Mouse (Mus musculus): ENCODE measurements around the gene B430218F22Rik. TPM values are rescaled to one million over a fixed set of nuclear protein-coding genes. Genes with fewer than 3 reads are reported as not detected.
"Not testable (repeated sequence)": the region's sequence is repeated elsewhere in the genome, so short reads cannot be mapped to it uniquely, and the experiment has no call there.

The B430218F22Rik gene
- total RNA-seq (2015) = not detected in 2 replicates
- total RNA-seq (2017) = 0.14 and 0.33 TPM in 2 replicates

DNA sequence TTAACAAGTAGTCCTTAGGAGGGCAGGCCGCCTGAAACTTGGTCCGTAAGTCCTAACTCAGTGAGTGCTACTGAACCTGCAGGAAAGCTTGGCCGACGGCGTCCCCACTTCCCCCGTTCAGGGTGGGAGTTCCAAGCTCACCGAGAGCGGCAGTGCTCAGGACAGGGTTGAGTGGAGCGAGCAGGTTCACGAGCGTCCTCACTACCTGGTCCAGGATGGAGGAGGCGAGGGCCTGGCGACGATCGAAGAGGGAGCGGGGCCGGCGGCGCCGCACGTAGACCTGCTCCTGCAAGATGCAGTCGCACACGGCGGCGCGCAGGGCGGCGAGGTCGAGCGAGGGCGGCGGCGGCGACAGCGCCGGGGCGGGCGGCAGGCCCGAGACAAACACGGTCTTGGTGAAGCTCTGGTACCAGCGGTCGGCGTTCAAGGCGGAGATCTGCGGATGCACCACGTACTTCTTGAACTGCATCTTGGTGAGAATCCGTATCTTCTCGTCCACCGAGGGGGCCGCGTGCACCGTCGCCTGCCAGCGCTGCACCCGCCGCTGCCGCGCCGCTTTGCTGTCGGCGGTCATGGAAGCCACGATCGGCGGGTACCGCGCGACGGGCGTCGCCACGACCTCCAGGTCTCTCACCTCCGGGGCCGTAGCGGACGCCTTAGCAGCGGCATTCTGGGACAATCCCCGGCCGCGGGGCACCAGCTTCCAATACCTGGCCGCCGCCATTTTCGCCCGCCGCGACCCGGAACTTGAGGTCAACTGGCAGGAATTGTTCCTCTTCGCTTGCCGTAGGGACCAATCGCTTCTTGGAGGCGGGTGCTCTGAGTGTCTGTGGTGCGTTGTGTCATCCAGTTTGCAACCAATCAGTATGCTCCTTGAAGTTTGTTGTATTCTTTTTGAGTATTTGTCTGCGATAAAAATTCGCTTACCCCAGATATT, at the start of gene B430218F22Rik, which contains the start of gene Mrps30:
Gene B430218F22Rik (plus strand): TSS at position 120 of the 937 bp plus-strand sequence.
Gene Mrps30 (minus strand): TSS at position 742 of the 937 bp plus-strand sequence.
- ATAC-seq (replicated peaks; ENCODE audit: poor library complexity) = peak; percentile 98

DNA sequence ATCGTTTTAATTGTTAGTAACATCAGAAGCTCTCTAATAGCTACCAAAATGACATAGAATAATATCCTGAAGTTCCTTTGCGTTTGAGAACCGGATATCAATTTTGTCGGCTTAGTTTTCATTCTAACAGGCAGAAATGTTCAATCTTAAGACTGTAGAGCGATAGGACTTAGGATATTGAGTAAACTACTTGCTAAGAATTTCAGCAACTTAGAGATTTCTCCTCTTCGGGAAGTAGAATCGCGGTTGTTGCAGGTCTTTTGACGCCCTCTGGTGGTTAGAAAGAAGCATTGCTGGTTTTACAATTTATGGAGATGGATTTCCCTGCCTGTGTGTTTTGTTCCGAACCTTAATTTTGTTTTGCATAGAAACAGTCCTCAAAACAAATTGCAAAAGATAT, 36.2 kb upstream of the B430218F22Rik start:
- ATAC-seq (replicated peaks; ENCODE audit: poor library complexity) = peak; percentile 93

- no peak for ATAC-seq (replicated peaks; ENCODE audit: poor library complexity)
Observed at GRCm38 (mm10) chr13:118350870-118351269, 35.6 kb upstream of the B430218F22Rik start.

GRCm38 (mm10) chr13:118363342-118363741, 23.1 kb upstream of the B430218F22Rik start:
- ATAC-seq (replicated peaks; ENCODE audit: poor library complexity) = no peak

DNA sequence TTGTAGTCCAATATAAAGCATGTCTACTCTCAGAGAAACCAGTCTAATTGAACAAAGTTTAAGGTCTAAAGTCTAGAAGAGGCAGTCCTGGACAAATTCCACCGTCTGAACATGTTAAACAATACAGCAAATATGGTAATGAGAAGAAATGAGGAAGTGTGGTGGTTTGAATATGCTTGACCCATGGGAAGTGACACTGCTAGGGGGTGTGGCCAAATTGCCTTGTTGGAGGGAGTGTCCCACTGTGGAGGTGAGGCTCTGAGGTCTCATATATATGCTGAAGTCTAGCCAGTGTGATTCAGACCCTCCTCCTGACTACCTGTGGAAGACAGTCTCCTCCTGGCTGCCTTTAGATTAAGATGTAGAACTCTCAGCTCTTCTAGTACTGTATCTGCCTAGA, 20.7 kb upstream of the B430218F22Rik start:
- ATAC-seq (replicated peaks; ENCODE audit: poor library complexity) = peak; percentile 78

- ATAC-seq (replicated peaks; ENCODE audit: poor library complexity) = no peak
Observed at GRCm38 (mm10) chr13:118372871-118373270, 13.6 kb upstream of the B430218F22Rik start.

DNA sequence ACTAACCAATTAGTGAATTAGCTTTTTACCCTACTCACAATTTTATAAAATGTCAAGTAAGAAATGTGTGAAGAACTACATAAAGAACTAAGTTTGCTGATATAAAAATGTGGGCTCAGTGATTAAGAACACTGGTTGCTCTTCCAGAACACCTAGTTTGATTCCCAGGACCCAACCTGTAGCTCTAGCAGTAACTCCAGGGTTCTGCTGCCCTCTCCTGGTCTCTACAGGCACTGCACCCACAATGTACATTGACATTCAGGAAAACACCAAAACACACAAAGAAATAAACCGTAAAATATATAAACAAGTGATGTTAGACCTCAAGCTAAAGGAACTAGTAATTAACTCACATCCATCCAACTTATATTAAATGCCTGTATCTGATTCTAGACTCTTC, 7.3 kb upstream of the B430218F22Rik start:
- peak; percentile 95 for ATAC-seq (replicated peaks; ENCODE audit: poor library complexity)

DNA sequence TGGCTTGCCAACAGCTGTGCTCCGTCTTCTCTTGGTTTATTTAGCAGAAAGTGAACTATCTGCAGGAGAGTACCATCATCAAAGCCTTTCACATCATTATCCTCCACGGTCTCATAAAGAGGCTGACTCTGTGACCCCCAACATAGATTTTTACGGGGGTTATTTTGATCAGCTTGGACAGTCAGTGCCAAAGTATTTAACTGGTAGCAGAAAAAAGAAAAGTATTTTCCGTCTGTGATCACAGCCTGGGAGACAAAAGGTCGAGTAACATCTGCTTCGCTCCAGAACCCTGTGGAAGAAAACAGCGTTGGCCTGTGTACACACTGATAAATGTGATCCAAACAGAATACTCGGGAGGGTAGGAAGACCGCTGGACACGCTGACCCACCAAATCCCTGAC, 6.0 kb upstream of the B430218F22Rik start:
- no peak for ATAC-seq (replicated peaks; ENCODE audit: poor library complexity)

- not testable (repeated sequence) for ATAC-seq (replicated peaks; ENCODE audit: poor library complexity)
Observed at GRCm38 (mm10) chr13:118387448-118387801, 995 bp downstream of the B430218F22Rik start.

GRCm38 (mm10) chr13:118395803-118396202, 9.4 kb downstream of the B430218F22Rik start:
- no peak for ATAC-seq (replicated peaks; ENCODE audit: poor library complexity)

- ATAC-seq (replicated peaks; ENCODE audit: poor library complexity) = no peak
Observed at GRCm38 (mm10) chr13:118400340-118400739, 13.9 kb downstream of the B430218F22Rik start.

- ATAC-seq (replicated peaks; ENCODE audit: poor library complexity) = peak; percentile 97
Observed at GRCm38 (mm10) chr13:118403544-118403943, 17.1 kb downstream of the B430218F22Rik start.

DNA sequence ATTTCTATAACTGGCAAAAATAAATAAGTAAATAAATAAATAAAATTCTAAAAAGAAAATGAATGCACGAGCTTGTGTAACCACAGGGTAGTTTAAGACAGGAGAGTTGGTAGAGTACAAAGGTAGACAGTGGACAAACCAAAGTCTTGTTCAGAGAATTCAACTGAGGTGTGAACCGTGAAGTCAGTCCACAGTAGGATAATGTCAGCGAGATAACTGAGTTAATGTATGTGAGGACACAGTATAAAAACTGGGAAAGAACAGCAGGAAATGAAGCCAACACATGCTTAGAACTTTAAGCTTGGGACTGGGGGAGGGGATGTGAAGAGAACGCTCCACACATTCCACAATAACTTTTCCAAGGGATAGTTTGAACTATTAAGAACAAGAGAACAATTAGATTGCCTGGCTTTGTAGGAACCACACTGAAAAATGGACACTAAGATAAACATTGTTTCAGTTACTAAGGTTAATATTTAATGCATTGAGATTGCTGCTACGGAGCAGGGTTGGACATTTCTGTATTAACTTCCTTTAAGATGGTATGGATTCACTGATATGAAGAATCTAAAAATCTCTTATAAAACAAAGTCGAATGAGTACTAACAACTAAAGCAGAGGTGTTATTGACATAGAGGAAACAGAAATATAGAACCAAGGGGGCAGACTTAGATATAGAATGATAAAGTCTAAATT, 25.0 kb downstream of the B430218F22Rik start:
- no peak for ATAC-seq (replicated peaks; ENCODE audit: poor library complexity)

DNA sequence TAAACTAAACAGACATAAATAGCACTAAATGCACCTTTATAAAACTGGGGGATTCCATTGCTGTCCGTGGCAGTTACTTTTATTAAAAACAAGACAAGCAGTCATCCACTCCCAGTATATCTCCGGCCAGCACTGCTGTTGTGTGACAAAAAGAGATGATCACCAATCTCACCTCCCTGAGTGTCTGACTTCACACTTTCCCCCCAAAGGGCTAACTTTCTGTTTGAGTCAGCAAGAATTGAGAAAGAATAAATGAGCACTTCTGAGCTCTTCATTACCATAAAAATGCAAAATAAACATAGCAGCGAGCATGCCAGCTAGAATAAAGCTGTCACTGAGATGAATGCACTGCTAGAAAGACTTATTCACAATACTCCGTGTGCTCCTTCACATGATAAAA, 31.7 kb downstream of the B430218F22Rik start:
- ATAC-seq (replicated peaks; ENCODE audit: poor library complexity) = no peak

- peak; percentile 93 for ATAC-seq (replicated peaks; ENCODE audit: poor library complexity)
Observed at GRCm38 (mm10) chr13:118420408-118420807, 34.0 kb downstream of the B430218F22Rik start.

- peak; percentile 61 for ATAC-seq (replicated peaks; ENCODE audit: poor library complexity)
Observed at GRCm38 (mm10) chr13:118420847-118421246, 34.4 kb downstream of the B430218F22Rik start.

Other genes starting within 250 kb of the B430218F22Rik start
- 29.8 and 36.2 TPM in 2 replicates for gene Mrps30, start 622 bp downstream of the B430218F22Rik start, total RNA-seq (2015)
- gene Mrps30, start 622 bp downstream of the B430218F22Rik start, total RNA-seq (2017) = 39.6 and 46.6 TPM in 2 replicates

All from megakaryocyte progenitor cell, adult 5-6 weeks (primary cell).